Mouse (Mus musculus) cerebellum, adult 2 months (tissue): Measurements from ENCODE around the gene D1Ertd622e.

Experiments used
- CTCF ChIP-seq: fragments of 200-500 bp; IDR thresholded peaks from 2 replicates; pipeline ENCODE4 v1.5.1; 2011; ENCODE audit warnings: low read depth, mild to moderate bottlenecking, control low read depth, low read length, moderate library complexity, borderline replicate concordance; ENCODE audit not compliant: insufficient read depth
- POLR2A ChIP-seq: fragments of 200-500 bp; IDR thresholded peaks from 2 replicates; pipeline ENCODE4 v1.6.1; 2011; ENCODE audit warnings: low read length, control low read depth, borderline replicate concordance; ENCODE audit not compliant: insufficient read depth

- TF ChIP-seq CTCF: no peak
- no peak for TF ChIP-seq POLR2A
These were observed 11.0 kb upstream of the D1Ertd622e start for GRCm38 (mm10) chr1:97672849-97673248.
